Mouse (Mus musculus) testis, adult 2 months (tissue): ENCODE results near the gene Ccdc97. TPM values are rescaled to one million over a fixed set of nuclear protein-coding genes. Genes with fewer than 3 reads are reported as not detected.

Source experiments
- H3K27ac ChIP-seq: fragments of 200-500 bp; 2 replicates; pipeline ENCODE4 v1.5.1; 2012; ENCODE audit warnings: low read depth, low read length; ENCODE audit not compliant: control insufficient read depth, insufficient read depth
- H3K27me3 ChIP-seq: fragments of 200-500 bp; 2 replicates; pipeline ENCODE4 v1.6.1; 2012; ENCODE audit warnings: mild to moderate bottlenecking, low read length, moderate library complexity; ENCODE audit not compliant: control insufficient read depth, insufficient read depth
- H3K36me3 ChIP-seq: fragments of 200-500 bp; 2 replicates; pipeline ENCODE4 v1.6.1; 2012; ENCODE audit warnings: mild to moderate bottlenecking, low read length; ENCODE audit not compliant: control insufficient read depth, insufficient read depth
- H3K4me1 ChIP-seq: fragments of 200-500 bp; 2 replicates; pipeline ENCODE4 v1.6.1; 2012; ENCODE audit warnings: low read length; ENCODE audit not compliant: control insufficient read depth, insufficient read depth
- H3K4me3 ChIP-seq: fragments of 200-500 bp; 2 replicates; pipeline ENCODE4 v1.5.1; 2012; ENCODE audit warnings: low read depth, mild to moderate bottlenecking, low read length, moderate library complexity, mixed read lengths; ENCODE audit not compliant: control insufficient read depth
- CTCF ChIP-seq: fragments of 200-500 bp; IDR thresholded peaks from 2 replicates; pipeline ENCODE4 v1.5.1; 2012; ENCODE audit warnings: low read depth, mild to moderate bottlenecking, inconsistent platforms, low read length, moderate library complexity; ENCODE audit not compliant: control insufficient read depth, insufficient read depth, insufficient replicate concordance
- POLR2A ChIP-seq: fragments of 200-500 bp; IDR thresholded peaks from 2 replicates; pipeline ENCODE4 v1.6.1; 2012; ENCODE audit warnings: low read depth, mild to moderate bottlenecking, inconsistent platforms, low read length, moderate library complexity; ENCODE audit not compliant: control insufficient read depth
- polyA plus RNA-seq: library from polyadenylated mRNA; depleted of rRNA; stranded (reverse); fragments of >200 nt; gene quantifications from 2 replicates; pipeline ENCODE4 v1.2.3, GENCODE M21; 2012

Gene Ccdc97
- polyA plus RNA-seq, 1 experiment: 74.3 TPM

DNA sequence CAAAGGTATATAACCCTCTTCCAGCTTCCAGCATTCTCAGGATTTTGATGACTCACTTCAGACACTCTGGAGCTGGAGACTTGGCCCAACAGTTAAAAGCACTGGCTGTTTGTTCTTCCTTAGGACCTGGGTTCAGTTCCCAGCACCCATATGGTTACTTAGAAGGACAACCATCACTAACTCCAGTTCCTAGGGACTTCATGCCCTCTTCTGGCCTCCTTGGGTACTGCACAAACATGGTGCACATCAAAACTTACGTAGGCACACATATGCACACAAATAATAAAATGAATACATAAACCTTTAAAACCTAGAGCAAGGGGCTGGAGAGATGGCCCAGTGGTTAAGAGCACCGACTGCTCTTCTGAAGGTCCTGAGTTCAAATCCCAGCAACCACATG lies 16.5 kb downstream of the Ccdc97 start:
- TF ChIP-seq POLR2A (no peak), CTCF (no peak)
- no peaks in the 10 kb centered on the region for H3K27me3 ChIP-seq
- no peak overlapping the region for H3K27ac ChIP-seq
- peaks cover 14% of the 10 kb centered on the region for H3K4me1 ChIP-seq
- no peak overlapping the region for H3K4me3 ChIP-seq
- no peaks in the 10 kb centered on the region for H3K36me3 ChIP-seq

DNA sequence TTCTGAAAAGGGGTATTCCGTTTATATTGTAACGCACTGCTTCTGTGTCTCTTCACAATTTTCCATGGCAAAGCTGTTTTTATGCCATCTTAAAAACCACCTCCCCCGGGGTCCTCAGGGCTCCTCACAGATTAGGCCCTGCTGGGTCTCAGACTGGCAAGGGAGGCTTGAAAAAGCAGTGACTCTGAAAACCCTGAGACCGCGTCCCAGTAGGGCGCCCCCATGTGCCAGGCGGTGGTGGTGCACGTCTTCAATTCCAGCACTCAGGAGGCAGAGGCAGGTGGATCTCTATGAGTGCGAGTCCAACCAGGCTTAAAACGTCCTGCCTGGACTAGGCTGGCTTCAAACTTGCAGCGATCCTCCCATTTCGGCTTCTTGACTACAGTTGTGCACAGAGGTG lies 18.2 kb downstream of the Ccdc97 start:
- TF ChIP-seq POLR2A: no peak
- peak; percentile 87; the same call in 1 of the 2 replicates for TF ChIP-seq CTCF
- H3K4me1 ChIP-seq: peaks cover 11% of the 10 kb centered on the region
- H3K27ac ChIP-seq: no peak overlapping the region
- no peaks in the 10 kb centered on the region for H3K36me3 ChIP-seq
- no peak overlapping the region for H3K4me3 ChIP-seq
- no peaks in the 10 kb centered on the region for H3K27me3 ChIP-seq

DNA sequence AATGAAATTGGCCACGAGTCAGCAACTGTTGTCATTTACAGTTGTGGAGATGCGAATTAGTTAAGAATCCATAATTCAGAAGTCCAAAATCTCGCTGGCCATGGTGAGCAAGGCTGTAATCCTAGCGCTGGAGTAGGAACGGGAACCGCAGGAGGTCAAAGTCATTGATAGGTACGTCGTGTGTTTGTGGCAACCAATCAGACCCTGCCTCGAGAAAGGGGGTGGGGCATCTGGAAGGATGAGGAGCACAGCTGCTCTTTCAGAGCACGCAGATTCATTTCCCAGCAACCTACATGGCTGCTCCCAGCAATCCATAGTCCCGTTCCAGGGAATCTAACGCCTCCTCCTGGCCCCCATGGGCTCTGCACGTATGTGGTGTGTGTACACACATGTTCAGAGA lies 19.0 kb downstream of the Ccdc97 start:
- H3K4me1 ChIP-seq: peaks cover 6% of the 10 kb centered on the region
- no peak overlapping the region for H3K4me3 ChIP-seq
- no peak for TF ChIP-seq CTCF
- no peak for TF ChIP-seq POLR2A
- no peaks in the 10 kb centered on the region for H3K27me3 ChIP-seq
- no peak overlapping the region for H3K27ac ChIP-seq
- no peaks in the 10 kb centered on the region for H3K36me3 ChIP-seq

DNA sequence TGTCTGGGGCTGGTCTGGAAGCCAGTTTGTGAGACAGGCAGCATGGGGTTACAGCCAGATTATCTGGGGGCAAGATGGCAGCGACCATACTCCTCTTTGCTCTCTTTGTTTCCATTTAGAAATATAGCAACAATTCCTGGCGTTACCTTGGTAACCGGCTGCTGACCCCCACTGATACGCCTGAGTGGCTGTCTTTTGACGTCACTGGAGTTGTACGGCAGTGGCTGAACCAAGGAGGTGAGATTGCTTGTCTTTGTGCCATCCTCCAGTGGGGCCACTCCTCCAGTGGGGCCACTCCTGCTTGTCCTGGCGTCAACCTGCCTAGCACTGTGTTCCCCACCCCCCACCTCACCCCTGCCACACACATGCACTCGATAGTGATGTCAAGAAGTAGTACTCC lies 24.8 kb downstream of the Ccdc97 start:
- TF ChIP-seq CTCF (no peak), POLR2A (no peak)
- Histone ChIP-seq H3K27me3 (no peaks in the 10 kb centered on the region), H3K4me3 (no peak overlapping the region), H3K27ac (no peak overlapping the region), H3K36me3 (no peaks in the 10 kb centered on the region), H3K4me1 (peaks cover 9% of the 10 kb centered on the region)

DNA sequence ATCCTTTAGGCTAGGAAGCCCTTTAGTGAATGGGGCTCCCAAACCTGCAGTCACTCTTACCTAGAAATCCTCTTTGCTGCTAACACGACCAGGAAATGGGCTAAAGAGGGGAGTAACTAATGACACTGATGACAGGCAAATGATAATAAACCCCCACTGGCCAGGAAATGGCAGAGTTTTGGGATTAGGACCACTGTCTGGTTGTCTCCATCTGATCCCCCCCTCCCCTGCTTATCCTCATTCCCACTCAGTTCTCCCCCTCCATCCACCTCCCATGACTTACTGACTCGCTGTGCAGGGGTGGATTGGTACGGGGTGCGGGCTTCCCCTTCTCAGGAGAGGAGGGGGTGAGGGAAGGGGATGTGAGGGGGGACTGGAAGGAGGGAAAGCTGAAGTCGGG lies 28.8 kb downstream of the Ccdc97 start:
- TF ChIP-seq POLR2A (no peak), CTCF (no peak)
- Histone ChIP-seq H3K27ac (no peak overlapping the region), H3K27me3 (no peaks in the 10 kb centered on the region), H3K4me1 (peaks cover 26% of the 10 kb centered on the region), H3K4me3 (no peak overlapping the region), H3K36me3 (no peaks in the 10 kb centered on the region)

DNA sequence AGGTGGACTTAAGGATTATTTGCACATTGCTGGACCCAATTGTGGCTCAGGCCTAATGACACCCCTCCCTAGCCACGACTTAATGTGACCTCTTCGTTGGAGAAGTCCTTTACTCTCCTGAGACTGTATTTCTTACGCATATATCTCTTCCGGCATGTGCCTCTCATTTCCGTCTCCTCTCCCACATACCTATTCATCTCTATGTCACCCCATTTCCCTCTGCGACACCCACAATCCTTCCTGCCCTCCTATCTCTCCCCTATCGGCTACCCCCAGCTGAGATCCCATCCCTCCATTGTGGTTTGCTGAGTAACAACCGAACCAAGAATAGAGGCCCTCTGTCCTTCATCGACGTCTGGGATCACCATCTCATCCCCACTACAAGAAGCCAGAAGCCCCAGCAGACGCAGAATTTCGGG lies 29.3 kb downstream of the Ccdc97 start:
- Histone ChIP-seq H3K4me1 (peaks cover 26% of the 10 kb centered on the region), H3K4me3 (peak overlapping the region; percentile 82)

DNA sequence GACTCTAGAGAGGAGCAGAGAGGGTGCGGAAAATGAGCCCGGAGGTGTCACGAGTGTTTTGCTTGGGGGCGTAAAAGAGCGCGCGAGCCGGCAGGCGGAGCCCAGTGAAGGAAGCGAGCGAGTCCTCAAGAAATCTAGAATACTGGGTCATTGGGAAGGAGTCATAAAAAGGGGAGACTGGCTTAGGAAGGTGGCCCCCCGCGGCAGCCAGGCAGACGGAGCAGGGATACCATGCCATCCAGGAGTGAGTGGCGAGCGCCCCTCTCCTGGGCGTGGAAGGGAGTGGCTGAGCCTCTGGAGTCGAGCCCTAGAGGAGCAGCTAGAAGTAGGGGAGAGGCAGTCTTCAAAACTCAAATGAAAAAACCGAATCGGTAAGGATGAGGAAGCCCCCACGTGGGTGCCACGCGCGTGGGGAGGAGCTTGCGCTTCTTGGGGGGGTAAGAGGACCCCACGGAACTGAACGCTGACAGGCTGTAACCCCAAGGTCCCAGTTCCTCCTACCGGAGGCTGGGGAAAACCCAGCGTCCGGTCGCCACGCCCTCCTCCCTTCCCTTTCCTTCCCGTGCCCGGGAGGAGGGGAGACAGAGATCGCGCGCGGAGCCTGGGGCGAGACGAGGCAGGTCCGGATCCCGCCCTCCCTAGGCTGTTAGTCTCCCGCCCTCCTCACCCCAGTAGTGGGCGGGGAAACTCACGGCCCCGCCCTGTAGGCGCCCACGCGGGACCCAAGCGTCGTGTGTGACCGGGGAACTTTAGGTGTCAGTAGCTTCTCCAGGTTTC lies 29.9 kb downstream of the Ccdc97 start:
- Histone ChIP-seq H3K27ac (peak overlapping the region; percentile 7), H3K36me3 (no peaks in the 10 kb centered on the region), H3K4me3 (peak overlapping the region; percentile 82), H3K4me1 (peaks cover 26% of the 10 kb centered on the region), H3K27me3 (no peaks in the 10 kb centered on the region)
- TF ChIP-seq CTCF: no peak
- TF ChIP-seq POLR2A: peak; percentile 36; the same call in 1 of the 2 replicates

More for the DNA sequence above, 29.3 kb downstream of the Ccdc97 start:
- TF ChIP-seq CTCF: no peak
- no peaks in the 10 kb centered on the region for H3K36me3 ChIP-seq
- H3K27me3 ChIP-seq: no peaks in the 10 kb centered on the region
- no peak overlapping the region for H3K27ac ChIP-seq
